Mouse (Mus musculus) thymus, postnatal 36 days (tissue): Measurements from ENCODE around the gene Vmn1r210.
"Not testable (repeated sequence)": the region's sequence is repeated elsewhere in the genome, so short reads cannot be mapped to it uniquely, and the experiment has no call there.

Experiments
- DNase-seq, 2 experiments: peaks; one replicate each; pipeline ENCODE4 v3.0.0; 2022; ENCODE audit warnings: mixed read lengths in 2 of 2

The Vmn1r210 gene

DNA sequence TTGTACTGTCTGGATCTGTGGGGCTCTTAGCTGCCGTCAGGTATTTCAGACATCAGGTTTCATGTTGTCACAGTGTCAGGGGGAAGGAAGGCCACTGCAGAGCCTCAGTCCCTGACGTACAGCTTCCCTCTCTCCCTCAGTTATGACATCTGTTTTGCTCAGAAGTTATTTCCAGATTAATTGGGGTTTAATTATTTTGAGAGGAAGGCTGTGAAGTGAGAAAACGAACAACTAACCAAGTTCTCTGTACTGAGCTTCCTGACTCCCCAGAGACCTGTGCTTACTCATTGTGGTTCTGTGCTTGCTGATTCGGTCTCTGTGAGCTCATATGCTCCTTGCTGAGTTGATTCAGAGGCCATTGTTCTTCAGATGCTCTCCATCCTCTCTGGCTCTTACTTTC is at the start of gene Vmn1r210:
Vmn1r210 (minus strand) TSS at position 101 of the 400 bp plus-strand sequence.
- no peak for DNase-seq

GRCm38 (mm10) chr13:22879257-22879656 is 48.1 kb upstream of the Vmn1r210 start:
- no peak for DNase-seq

DNA sequence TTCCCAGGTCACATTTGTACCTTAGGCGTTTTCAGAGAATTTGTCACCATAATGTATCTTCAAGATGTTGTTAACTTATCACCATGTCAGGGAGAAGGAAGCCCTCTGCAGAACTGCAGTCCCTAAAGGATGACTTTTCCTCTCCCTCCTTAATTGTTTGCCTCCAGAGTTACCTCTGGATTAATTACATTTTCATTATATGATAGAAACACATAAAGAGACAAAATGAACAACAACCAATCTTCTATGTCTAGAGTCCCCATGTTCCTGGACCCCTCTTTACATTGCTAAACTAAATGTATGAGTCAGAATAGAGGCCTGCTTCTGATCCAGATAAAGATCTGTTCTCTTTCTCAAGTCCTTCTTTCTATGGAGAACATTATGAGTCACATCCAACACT is 26.3 kb upstream of the Vmn1r210 start, which contains the start of gene Vmn1r211:
Vmn1r211 (minus strand) TSS at position 101 of the 400 bp plus-strand sequence.
- DNase-seq = no peak

DNA sequence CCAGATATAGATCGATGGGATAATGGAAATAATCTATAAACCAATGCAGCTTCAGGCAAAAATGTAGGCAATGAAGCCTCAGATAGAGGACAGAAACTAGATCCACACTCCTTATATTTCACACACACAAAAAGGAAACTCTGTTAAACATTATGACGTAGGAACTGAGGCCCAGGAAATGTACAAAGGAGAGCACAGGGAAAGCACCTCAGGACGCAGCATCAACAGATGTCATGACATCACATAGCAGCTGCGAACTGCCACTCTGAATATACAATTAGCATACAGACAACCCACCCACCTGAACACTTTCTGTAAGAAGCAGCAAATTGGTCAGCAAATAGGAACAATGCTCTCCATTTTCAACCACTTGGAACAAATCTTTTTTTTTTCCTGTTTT is 23.6 kb upstream of the Vmn1r210 start:
- DNase-seq = no peak

DNA sequence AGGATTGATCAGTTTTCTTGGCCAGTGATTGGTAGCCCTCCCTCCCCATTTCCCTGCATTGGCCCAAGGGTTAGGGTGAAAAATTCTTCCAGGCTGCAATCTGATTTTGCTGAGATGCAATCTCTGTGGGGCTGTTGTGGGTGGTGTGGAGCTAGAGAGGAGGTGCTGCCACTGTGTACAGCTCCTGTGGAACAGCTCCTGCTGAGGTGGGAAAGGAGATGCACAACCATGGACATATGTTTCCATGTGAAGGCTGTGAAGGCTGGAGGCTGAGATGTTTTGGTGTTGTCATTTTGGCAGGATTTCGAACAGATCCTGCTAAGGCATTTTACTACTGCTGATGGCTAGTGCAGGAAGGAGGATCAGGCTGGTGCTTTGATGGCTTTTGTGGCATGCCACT is 15.7 kb upstream of the Vmn1r210 start:
- no peak for DNase-seq

GRCm38 (mm10) chr13:22844304-22844703 is 13.2 kb upstream of the Vmn1r210 start:
- not testable (repeated sequence) for DNase-seq

- not testable (repeated sequence) for DNase-seq
Measured at GRCm38 (mm10) chr13:22829395-22829794, 1.8 kb downstream of the Vmn1r210 start.

- not testable (repeated sequence) for DNase-seq
Measured at GRCm38 (mm10) chr13:22821601-22822000, 9.5 kb downstream of the Vmn1r210 start.

DNA sequence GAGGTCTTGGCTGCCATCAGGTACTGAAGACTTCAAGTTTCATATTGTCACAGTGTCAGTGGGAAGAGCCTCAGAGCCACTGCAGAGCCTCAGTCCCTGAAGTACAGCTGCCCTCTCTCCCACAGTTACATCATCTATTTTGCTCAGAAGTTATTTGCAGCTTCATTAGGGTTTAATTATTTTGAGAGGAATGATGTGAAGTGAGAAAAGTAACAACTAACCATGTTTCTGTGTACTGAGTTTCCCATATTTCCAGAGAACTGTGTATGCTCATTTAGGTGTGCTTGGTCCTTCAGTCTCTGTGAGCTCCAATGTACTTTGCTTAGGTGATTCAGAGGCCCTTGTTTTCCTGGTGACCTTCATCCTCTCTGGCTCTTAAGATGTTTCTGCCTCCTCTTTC is 21.6 kb downstream of the Vmn1r210 start, which contains the start of gene Vmn1r209:
Vmn1r209 (minus strand) TSS at position 101 of the 400 bp plus-strand sequence.
- DNase-seq = not testable (repeated sequence)

GRCm38 (mm10) chr13:22788096-22788495 is 43.1 kb downstream of the Vmn1r210 start:
- not testable (repeated sequence) for DNase-seq

- not testable (repeated sequence) for DNase-seq
Measured at GRCm38 (mm10) chr13:22784159-22784558, 47.0 kb downstream of the Vmn1r210 start.

- DNase-seq = not testable (repeated sequence)
Measured at GRCm38 (mm10) chr13:22777300-22777699, 53.8 kb downstream of the Vmn1r210 start, which contains the start of gene Vmn1r208. TSS of gene Vmn1r208 (minus strand) at chr13:22777400.
